Mouse (Mus musculus): ENCODE results near the gene Spats2l. TPM values are rescaled to one million over a fixed set of nuclear protein-coding genes. Genes with fewer than 3 reads are reported as not detected.

Gene Spats2l
- polyA plus RNA-seq, 1 experiment from 2014 or later: 82.8 TPM

DNA sequence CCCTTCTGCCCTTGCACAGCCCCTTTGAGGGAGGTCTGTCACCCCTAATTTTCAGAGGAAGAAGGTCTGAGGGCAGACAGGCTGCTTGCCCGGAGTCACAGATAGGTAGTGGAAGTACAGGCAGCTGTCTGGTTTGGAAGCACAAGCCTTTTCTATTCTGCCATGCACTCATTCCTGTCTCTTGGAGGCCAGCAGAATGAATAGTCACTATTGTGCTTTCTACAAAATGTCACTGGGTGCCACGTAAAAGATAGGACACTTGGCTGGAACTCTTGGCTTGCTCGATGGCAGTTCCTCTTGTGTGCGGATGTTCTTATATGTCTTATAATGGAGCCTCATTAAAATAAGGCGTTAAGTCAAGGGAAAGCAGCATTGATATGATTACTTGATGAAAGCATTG lies 15.9 kb downstream of the Spats2l start:
- no peaks in the 10 kb centered on the region for H3K9me3 ChIP-seq
- H3K27ac ChIP-seq: no peak overlapping the region
- 69% methylated on average over 5 of the region's 5 CpGs for WGBS

DNA sequence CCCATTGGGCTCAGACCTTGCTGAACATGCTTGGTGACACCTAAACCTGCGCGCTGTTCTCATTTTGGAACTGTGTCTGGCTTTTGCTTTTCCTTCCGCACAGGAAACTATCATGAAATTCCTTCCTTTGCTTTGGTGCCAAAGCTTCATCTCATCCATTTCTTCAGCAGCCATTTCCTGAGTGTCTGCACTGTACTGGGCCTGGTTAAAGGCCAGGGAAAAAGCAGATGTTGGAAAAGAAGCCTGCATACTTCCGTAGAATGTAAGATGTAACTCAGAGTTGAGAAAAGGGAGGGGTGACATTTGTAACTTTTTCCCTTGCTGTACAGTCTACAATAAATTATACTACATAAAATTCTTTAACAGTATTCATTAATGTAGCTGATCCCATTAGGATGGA lies 18.2 kb downstream of the Spats2l start:
- Histone ChIP-seq H3K4me3 (no peak overlapping the region), H3K4me2 (no peak overlapping the region), H3K36me3 (replicated peaks) (no peaks in the 10 kb centered on the region), H3K27me3 (replicated peaks) (no peaks in the 10 kb centered on the region), H3K4me1 (0 out of 2 replicates have a peak, but pooled peaks cover 5% of the 10 kb centered on the region), H3K9ac (no peak overlapping the region), H3K27ac (no peak overlapping the region), H3K9me3 (no peaks in the 10 kb centered on the region)
- no peak for ATAC-seq (replicated peaks)
- 93% methylated on average over 4 of the region's 4 CpGs for WGBS

More for the DNA sequence above, 15.9 kb downstream of the Spats2l start:
- no peak for ATAC-seq (replicated peaks)
- Histone ChIP-seq H3K4me2 (no peak overlapping the region), H3K4me3 (no peak overlapping the region), H3K4me1 (0 out of 2 replicates have a peak, but pooled peaks cover 5% of the 10 kb centered on the region), H3K27me3 (replicated peaks) (no peaks in the 10 kb centered on the region), H3K9ac (no peak overlapping the region), H3K36me3 (replicated peaks) (no peaks in the 10 kb centered on the region)

DNA sequence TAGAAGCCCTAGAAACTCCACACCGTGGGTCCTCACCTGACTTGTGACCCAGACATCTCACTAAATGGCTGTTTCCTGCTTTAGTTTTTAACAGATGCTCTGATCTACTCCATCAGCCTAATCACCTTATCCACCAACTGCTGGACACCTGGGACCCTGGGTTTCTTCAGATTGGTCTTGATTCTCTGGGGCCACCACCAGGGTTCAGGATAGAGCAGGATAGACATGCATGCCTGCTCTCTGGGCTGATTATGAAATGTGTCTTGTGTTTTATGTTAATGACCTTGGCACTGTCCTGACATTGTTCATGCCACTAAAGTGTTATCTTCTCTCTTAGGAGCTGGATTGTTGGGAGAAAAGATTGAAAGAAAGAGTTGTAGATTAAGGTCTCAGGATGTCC lies 21.9 kb downstream of the Spats2l start:
- ATAC-seq (replicated peaks): no peak
- H3K27me3 ChIP-seq (replicated peaks): no peaks in the 10 kb centered on the region
- H3K27ac ChIP-seq: no peak overlapping the region
- no peak overlapping the region for H3K4me3 ChIP-seq
- H3K9me3 ChIP-seq: no peaks in the 10 kb centered on the region
- H3K4me1 ChIP-seq: no peaks in the 10 kb centered on the region
- no peak overlapping the region for H3K9ac ChIP-seq
- no peak overlapping the region for H3K4me2 ChIP-seq
- 84% methylated on average over 1 of the region's 1 CpGs for WGBS
- H3K36me3 ChIP-seq (replicated peaks): no peaks in the 10 kb centered on the region

- no peak overlapping the region for H3K4me3 ChIP-seq
- no peak overlapping the region for H3K9ac ChIP-seq
- H3K27me3 ChIP-seq (replicated peaks): no peaks in the 10 kb centered on the region
- no peak overlapping the region for H3K4me2 ChIP-seq
- no peak for ATAC-seq (replicated peaks)
- no peaks in the 10 kb centered on the region for H3K36me3 ChIP-seq (replicated peaks)
- 83% methylated on average over 2 of the region's 2 CpGs for WGBS
- H3K4me1 ChIP-seq: no peaks in the 10 kb centered on the region; the same call in 1 of the 2 replicates
- H3K9me3 ChIP-seq: no peaks in the 10 kb centered on the region
- H3K27ac ChIP-seq: no peak overlapping the region
These were observed 25.4 kb downstream of the Spats2l start for GRCm38 (mm10) chr1:57799398-57799797.

DNA sequence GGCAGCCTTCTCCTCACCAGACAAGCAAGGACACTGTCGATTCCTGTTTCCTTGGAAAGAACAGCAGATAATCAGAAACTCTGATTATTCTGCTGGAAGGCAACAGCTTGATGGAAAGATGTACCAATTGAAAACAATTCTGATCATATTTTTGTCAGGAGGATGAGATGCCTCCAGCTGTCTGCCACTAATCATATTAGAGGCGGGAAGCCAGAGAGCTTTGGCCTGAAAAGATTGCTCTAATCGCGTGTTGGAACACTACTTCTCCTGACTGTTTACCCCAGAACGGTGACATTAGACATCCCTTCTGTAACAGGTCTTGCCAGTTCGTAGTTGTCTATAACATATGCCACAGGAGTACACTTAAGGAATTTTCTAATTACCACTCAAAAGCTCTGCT lies 26.9 kb downstream of the Spats2l start:
- no peak overlapping the region for H3K4me3 ChIP-seq
- no peaks in the 10 kb centered on the region; the same call in 1 of the 2 replicates for H3K4me1 ChIP-seq
- H3K27me3 ChIP-seq (replicated peaks): no peaks in the 10 kb centered on the region
- H3K27ac ChIP-seq: no peak overlapping the region
- no peaks in the 10 kb centered on the region for H3K36me3 ChIP-seq (replicated peaks)
- no peak overlapping the region for H3K4me2 ChIP-seq
- WGBS: 76% methylated on average over 6 of the region's 6 CpGs
- ATAC-seq (replicated peaks): 0 out of 2 replicates have a peak, but pooled peaks have one; percentile 12
- H3K9me3 ChIP-seq: no peaks in the 10 kb centered on the region
- no peak overlapping the region for H3K9ac ChIP-seq

DNA sequence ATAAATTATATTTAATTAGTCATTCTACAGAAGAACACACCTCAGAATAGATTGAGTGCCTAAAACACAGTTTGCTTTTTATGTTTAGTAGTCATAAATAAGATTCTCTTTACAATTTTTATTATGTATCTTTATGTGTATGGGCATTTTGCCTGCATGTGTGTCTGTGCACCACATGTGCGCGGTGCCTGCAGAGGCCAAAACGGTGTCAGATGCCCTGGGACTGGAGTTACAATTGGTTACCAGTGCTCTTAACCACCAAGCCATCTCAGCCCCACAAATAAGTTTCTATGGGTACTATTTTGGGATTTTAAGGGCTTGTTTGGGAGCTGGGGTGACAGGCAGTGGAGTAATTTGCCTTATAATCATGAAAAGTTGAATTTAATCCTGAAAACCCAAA lies 32.2 kb downstream of the Spats2l start:
- no peak overlapping the region for H3K27ac ChIP-seq
- peaks cover 6% of the 10 kb centered on the region; the same call in 1 of the 2 replicates for H3K4me1 ChIP-seq
- no peak overlapping the region for H3K4me3 ChIP-seq
- H3K36me3 ChIP-seq (replicated peaks): no peaks in the 10 kb centered on the region
- H3K27me3 ChIP-seq (replicated peaks): no peaks in the 10 kb centered on the region
- no peak for ATAC-seq (replicated peaks)
- no peak overlapping the region for H3K4me2 ChIP-seq
- H3K9ac ChIP-seq: no peak overlapping the region
- 94% methylated on average over 3 of the region's 3 CpGs for WGBS
- no peaks in the 10 kb centered on the region for H3K9me3 ChIP-seq

DNA sequence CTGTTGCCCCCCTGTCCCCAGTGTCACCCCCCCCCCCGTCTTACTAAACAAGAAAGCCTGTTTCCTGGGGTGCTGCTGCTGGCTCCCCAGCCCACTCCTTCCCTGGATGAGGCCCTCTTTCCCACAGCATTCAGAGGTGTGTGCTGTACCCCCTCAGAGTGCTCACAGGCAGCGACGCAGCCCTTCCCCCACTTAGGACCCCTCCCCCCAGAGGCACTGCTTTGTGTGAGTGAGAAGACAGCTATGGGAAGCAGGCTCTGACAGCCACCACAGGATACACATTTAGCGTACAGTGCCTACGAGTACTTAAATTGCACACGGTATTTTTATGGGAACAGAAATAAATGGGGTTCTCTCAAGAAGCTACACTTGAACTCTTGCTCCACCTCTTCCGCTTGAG lies 33.9 kb downstream of the Spats2l start:
- peak; percentile 62; the same call in 1 of the 2 replicates for ATAC-seq (replicated peaks)
- no peaks in the 10 kb centered on the region for H3K9me3 ChIP-seq
- no peaks in the 10 kb centered on the region for H3K36me3 ChIP-seq (replicated peaks)
- H3K27me3 ChIP-seq (replicated peaks): no peaks in the 10 kb centered on the region
- no peak overlapping the region for H3K27ac ChIP-seq
- no peak overlapping the region for H3K4me2 ChIP-seq
- 42% methylated on average over 7 of the region's 7 CpGs for WGBS
- peaks cover 6% of the 10 kb centered on the region; the same call in 1 of the 2 replicates for H3K4me1 ChIP-seq
- no peak overlapping the region for H3K4me3 ChIP-seq
- no peak overlapping the region for H3K9ac ChIP-seq

DNA sequence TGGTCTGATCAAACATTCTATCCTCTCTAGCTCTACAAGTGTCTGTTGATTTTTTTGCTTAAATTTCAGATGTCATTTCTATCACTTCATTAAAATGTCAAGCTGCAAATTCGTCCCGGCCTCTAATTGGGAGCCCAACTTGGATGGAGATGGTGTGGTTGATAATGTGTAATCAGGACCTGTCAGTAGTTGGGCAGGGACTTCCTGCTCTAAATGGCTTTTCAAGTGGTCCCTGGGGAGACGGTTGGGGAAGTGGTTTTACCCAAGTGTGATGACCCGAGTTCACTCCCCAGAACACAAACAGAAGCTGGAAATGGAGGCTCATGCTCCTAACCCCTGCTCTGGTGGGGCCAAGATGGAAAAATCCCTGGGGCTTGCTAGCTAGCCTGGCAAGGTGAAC lies 36.3 kb downstream of the Spats2l start:
- no peaks in the 10 kb centered on the region for H3K9me3 ChIP-seq
- no peaks in the 10 kb centered on the region for H3K36me3 ChIP-seq (replicated peaks)
- no peak overlapping the region for H3K4me3 ChIP-seq
- WGBS: 76% methylated on average over 4 of the region's 4 CpGs
- H3K27ac ChIP-seq: no peak overlapping the region
- no peak overlapping the region for H3K4me2 ChIP-seq
- ATAC-seq (replicated peaks): no peak
- no peak overlapping the region for H3K9ac ChIP-seq
- peaks cover 6% of the 10 kb centered on the region; the same call in 1 of the 2 replicates for H3K4me1 ChIP-seq
- H3K27me3 ChIP-seq (replicated peaks): no peaks in the 10 kb centered on the region

GRCm38 (mm10) chr1:57817103-57817502 lies 43.1 kb downstream of the Spats2l start:
- 0 out of 2 replicates have a peak, but pooled peaks cover 6% of the 10 kb centered on the region for H3K4me1 ChIP-seq
- no peaks in the 10 kb centered on the region for H3K27me3 ChIP-seq (replicated peaks)
- H3K4me3 ChIP-seq: no peak overlapping the region
- no peak overlapping the region for H3K4me2 ChIP-seq
- no peaks in the 10 kb centered on the region for H3K36me3 ChIP-seq (replicated peaks)
- no peak overlapping the region for H3K9ac ChIP-seq
- no peaks in the 10 kb centered on the region for H3K9me3 ChIP-seq
- WGBS: 67% methylated on average over 2 of the region's 2 CpGs
- ATAC-seq (replicated peaks): no peak
- H3K27ac ChIP-seq: no peak overlapping the region

DNA sequence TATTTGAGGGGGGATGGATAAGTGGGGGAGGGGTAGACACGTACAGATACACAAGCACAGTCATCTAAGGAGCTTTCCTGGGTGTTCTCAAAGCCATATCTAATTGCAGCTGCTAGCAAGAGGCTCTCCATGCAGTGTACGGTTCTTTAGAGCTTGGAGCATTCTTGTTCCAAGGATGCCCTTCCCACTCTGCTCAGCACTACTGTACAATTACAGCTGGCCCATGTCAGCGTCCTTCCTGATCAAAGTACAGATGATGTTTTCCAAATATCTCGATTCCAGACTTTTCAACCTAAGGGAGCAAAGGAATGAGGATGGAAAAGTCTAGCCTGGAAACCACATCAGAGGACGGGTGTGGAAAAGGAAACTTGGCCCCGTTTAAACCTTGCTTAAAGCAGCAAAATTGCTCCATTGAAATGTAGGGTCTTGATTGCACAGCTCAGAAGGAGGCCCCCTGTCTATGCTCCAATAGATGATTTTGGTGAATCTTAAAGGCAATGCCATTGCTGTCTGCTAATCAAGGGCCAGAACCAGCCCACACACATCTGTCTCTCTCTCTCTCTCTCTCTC lies 46.6 kb downstream of the Spats2l start:
- H3K9me3 ChIP-seq: no peaks in the 10 kb centered on the region
- H3K27me3 ChIP-seq (replicated peaks): no peaks in the 10 kb centered on the region
- no peak overlapping the region for H3K4me2 ChIP-seq
- WGBS: 76% methylated on average over 6 of the region's 6 CpGs
- H3K4me1 ChIP-seq: 0 out of 2 replicates have a peak, but pooled peaks cover 6% of the 10 kb centered on the region
- no peak for ATAC-seq (replicated peaks)
- H3K36me3 ChIP-seq (replicated peaks): no peaks in the 10 kb centered on the region
- no peak overlapping the region for H3K9ac ChIP-seq
- no peak overlapping the region for H3K4me3 ChIP-seq
- no peak overlapping the region for H3K27ac ChIP-seq

DNA sequence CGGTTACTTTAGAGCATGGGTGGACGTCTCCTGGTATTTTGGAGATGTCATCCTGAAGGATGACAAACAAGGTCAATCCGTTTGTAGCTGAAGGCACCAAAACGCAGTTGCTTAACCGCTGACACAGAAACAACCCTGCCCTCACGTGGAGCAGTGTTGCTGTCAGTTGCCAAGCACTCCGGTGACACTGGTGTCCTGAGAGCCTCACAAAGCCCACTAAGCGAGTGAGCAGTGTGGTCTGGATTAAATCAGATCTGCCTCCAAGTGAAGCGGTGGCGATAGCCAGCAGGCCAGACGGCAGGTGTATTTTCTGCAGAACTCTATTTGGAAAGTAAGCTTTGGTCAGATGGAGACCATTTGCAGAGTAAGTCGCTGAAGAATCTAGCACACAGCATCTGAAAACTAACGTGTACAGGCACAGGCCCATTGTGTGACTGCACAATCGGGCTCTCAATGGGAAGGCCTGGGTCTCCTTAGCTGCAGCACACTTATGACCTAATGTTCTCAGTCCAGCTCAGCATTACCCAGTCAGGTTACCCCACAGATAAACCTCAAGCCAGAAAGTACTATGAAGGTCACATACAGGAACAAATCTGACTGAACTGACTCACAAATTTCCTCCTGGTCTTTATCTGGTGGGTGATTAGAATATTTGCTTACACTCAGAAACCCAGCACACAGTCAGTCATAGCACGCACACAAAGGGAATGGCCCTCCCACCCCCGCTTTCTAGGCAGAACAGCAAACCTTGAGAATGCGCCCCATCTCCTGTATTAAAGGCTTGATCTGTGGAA lies 51.2 kb downstream of the Spats2l start:
- Histone ChIP-seq H3K27ac (no peak overlapping the region), H3K4me3 (no peak overlapping the region), H3K36me3 (replicated peaks) (no peaks in the 10 kb centered on the region), H3K9ac (no peak overlapping the region), H3K9me3 (no peaks in the 10 kb centered on the region), H3K4me1 (0 out of 2 replicates have a peak, but pooled peaks cover 3% of the 10 kb centered on the region), H3K27me3 (replicated peaks) (no peaks in the 10 kb centered on the region), H3K4me2 (no peak overlapping the region)
- ATAC-seq (replicated peaks): no peak
- 70% methylated on average over 17 of the region's 17 CpGs for WGBS

- Histone ChIP-seq H3K4me3 (no peak overlapping the region), H3K27ac (no peak overlapping the region), H3K27me3 (replicated peaks) (no peaks in the 10 kb centered on the region), H3K9me3 (no peaks in the 10 kb centered on the region), H3K9ac (no peak overlapping the region), H3K36me3 (replicated peaks) (no peaks in the 10 kb centered on the region), H3K4me1 (0 out of 2 replicates have a peak, but pooled peaks cover 3% of the 10 kb centered on the region), H3K4me2 (no peak overlapping the region)
- no peak for ATAC-seq (replicated peaks)
- WGBS: 83% methylated on average over 9 of the region's 9 CpGs
These were observed 52.3 kb downstream of the Spats2l start for GRCm38 (mm10) chr1:57826245-57826644.
